Mouse (Mus musculus): Measurements from ENCODE around the gene Gm20388.

- TF ChIP-seq CTCF (IDR thresholded peaks at IDR 0.05; ENCODE audit: low read depth, low read length) (no peak), POLR2A (IDR thresholded peaks at IDR 0.05; ENCODE audit: insufficient read depth, low read length) (no peak)
Observed at GRCm38 (mm10) chr8:123215430-123215829, 3304.8 kb downstream of the Gm20388 start.

Measured in ES-Bruce4 (cell line).